Mouse (Mus musculus): ENCODE measurements around the gene Slc38a3. TPM values are rescaled to one million over a fixed set of nuclear protein-coding genes. Genes with fewer than 3 reads are reported as not detected.
"Not testable (repeated sequence)": the region's sequence is repeated elsewhere in the genome, so short reads cannot be mapped to it uniquely, and the experiment has no call there.

The Slc38a3 gene
- polyA plus RNA-seq, 1 experiment from 2014 or later, result 2.8 TPM

- Histone ChIP-seq H3K27me3 (ENCODE audit: control insufficient read depth, insufficient read depth, low read length) (no peaks in the 10 kb centered on the region), H3K4me2 (no peak overlapping the region), H3K27ac (ENCODE audit: low read depth, low read length) (no peak overlapping the region), H3K36me3 (ENCODE audit: control insufficient read depth, insufficient read depth, low read length) (0 out of 2 replicates have a peak, but pooled peaks cover 5% of the 10 kb centered on the region), H3K9me3 (replicated peaks; ENCODE audit: control insufficient read depth, low read length) (no peaks in the 10 kb centered on the region), H3K9ac (ENCODE audit: low read depth, low read length) (no peak overlapping the region), H3K4me3 (ENCODE audit: low read depth, low read length) (no peak overlapping the region), H3K4me1 (ENCODE audit: control insufficient read depth, insufficient read depth, low read length) (peaks cover 22% of the 10 kb centered on the region)
- no peak for ATAC-seq (replicated peaks; ENCODE audit: insufficient number of reproducible peaks, low FRiP score, low TSS enrichment)
- WGBS (ENCODE audit: insufficient replicate concordance), result 78% methylated on average over 8 of the region's 8 CpGs
These were observed 21.1 kb upstream of the Slc38a3 start for GRCm38 (mm10) chr9:107690391-107690790.

GRCm38 (mm10) chr9:107688939-107689338 is 19.6 kb upstream of the Slc38a3 start:
- H3K27me3 ChIP-seq (ENCODE audit: control insufficient read depth, insufficient read depth, low read length), result no peaks in the 10 kb centered on the region
- peaks cover 8% of the 10 kb centered on the region; the same call in 1 of the 2 replicates for H3K36me3 ChIP-seq (ENCODE audit: control insufficient read depth, insufficient read depth, low read length)
- no peak for ATAC-seq (replicated peaks; ENCODE audit: insufficient number of reproducible peaks, low FRiP score, low TSS enrichment)

GRCm38 (mm10) chr9:107688415-107688814 is 19.1 kb upstream of the Slc38a3 start:
- peaks cover 13% of the 10 kb centered on the region for H3K4me1 ChIP-seq (ENCODE audit: control insufficient read depth, insufficient read depth, low read length)
- WGBS (ENCODE audit: insufficient replicate concordance), result 75% methylated on average over 5 of the region's 5 CpGs
- no peak overlapping the region for H3K4me3 ChIP-seq (ENCODE audit: low read depth, low read length)
- ATAC-seq (replicated peaks; ENCODE audit: insufficient number of reproducible peaks, low FRiP score, low TSS enrichment), result no peak
- H3K4me2 ChIP-seq, result no peak overlapping the region
- no peak overlapping the region for H3K27ac ChIP-seq (ENCODE audit: low read depth, low read length)
- H3K27me3 ChIP-seq (ENCODE audit: control insufficient read depth, insufficient read depth, low read length), result no peaks in the 10 kb centered on the region
- peaks cover 8% of the 10 kb centered on the region; the same call in 1 of the 2 replicates for H3K36me3 ChIP-seq (ENCODE audit: control insufficient read depth, insufficient read depth, low read length)
- H3K9ac ChIP-seq (ENCODE audit: low read depth, low read length), result no peak overlapping the region
- no peaks in the 10 kb centered on the region for H3K9me3 ChIP-seq (replicated peaks; ENCODE audit: control insufficient read depth, low read length)

More at GRCm38 (mm10) chr9:107688939-107689338, 19.6 kb upstream of the Slc38a3 start:
- no peak overlapping the region for H3K27ac ChIP-seq (ENCODE audit: low read depth, low read length)
- peaks cover 16% of the 10 kb centered on the region for H3K4me1 ChIP-seq (ENCODE audit: control insufficient read depth, insufficient read depth, low read length)
- 64% methylated on average over 7 of the region's 7 CpGs for WGBS (ENCODE audit: insufficient replicate concordance)
- no peaks in the 10 kb centered on the region for H3K9me3 ChIP-seq (replicated peaks; ENCODE audit: control insufficient read depth, low read length)
- no peak overlapping the region for H3K4me2 ChIP-seq
- no peak overlapping the region for H3K9ac ChIP-seq (ENCODE audit: low read depth, low read length)
- H3K4me3 ChIP-seq (ENCODE audit: low read depth, low read length), result no peak overlapping the region

- H3K4me3 ChIP-seq (ENCODE audit: low read depth, low read length), result no peak overlapping the region
- ATAC-seq (replicated peaks; ENCODE audit: insufficient number of reproducible peaks, low FRiP score, low TSS enrichment), result 0 out of 2 replicates have a peak, but pooled peaks have one; percentile 27
- WGBS (ENCODE audit: insufficient replicate concordance), result 38% methylated on average over 17 of the region's 17 CpGs
- peaks cover 1% of the 10 kb centered on the region; the same call in 1 of the 2 replicates for H3K27me3 ChIP-seq (ENCODE audit: control insufficient read depth, insufficient read depth, low read length)
- H3K36me3 ChIP-seq (ENCODE audit: control insufficient read depth, insufficient read depth, low read length), result peaks cover 5% of the 10 kb centered on the region; the same call in 1 of the 2 replicates
- H3K4me2 ChIP-seq, result no peak overlapping the region
- no peaks in the 10 kb centered on the region for H3K9me3 ChIP-seq (replicated peaks; ENCODE audit: control insufficient read depth, low read length)
- no peak overlapping the region for H3K9ac ChIP-seq (ENCODE audit: low read depth, low read length)
- H3K27ac ChIP-seq (ENCODE audit: low read depth, low read length), result no peak overlapping the region
- H3K4me1 ChIP-seq (ENCODE audit: control insufficient read depth, insufficient read depth, low read length), result peaks cover 4% of the 10 kb centered on the region; the same call in 1 of the 2 replicates
These were observed 16.1 kb upstream of the Slc38a3 start for GRCm38 (mm10) chr9:107685231-107685981.

- WGBS (ENCODE audit: insufficient replicate concordance), result 89% methylated on average over 20 of the region's 20 CpGs
- H3K9ac ChIP-seq (ENCODE audit: low read depth, low read length), result no peak overlapping the region
- H3K4me1 ChIP-seq (ENCODE audit: control insufficient read depth, insufficient read depth, low read length), result peaks cover 4% of the 10 kb centered on the region; the same call in 1 of the 2 replicates
- H3K4me2 ChIP-seq, result no peak overlapping the region
- peaks cover 15% of the 10 kb centered on the region for H3K27me3 ChIP-seq (ENCODE audit: control insufficient read depth, insufficient read depth, low read length)
- ATAC-seq (replicated peaks; ENCODE audit: insufficient number of reproducible peaks, low FRiP score, low TSS enrichment), result no peak
- no peak overlapping the region for H3K4me3 ChIP-seq (ENCODE audit: low read depth, low read length)
- H3K27ac ChIP-seq (ENCODE audit: low read depth, low read length), result no peak overlapping the region
- H3K9me3 ChIP-seq (replicated peaks; ENCODE audit: control insufficient read depth, low read length), result no peaks in the 10 kb centered on the region
- H3K36me3 ChIP-seq (ENCODE audit: control insufficient read depth, insufficient read depth, low read length), result peaks cover 5% of the 10 kb centered on the region; the same call in 1 of the 2 replicates
These were observed 13.1 kb upstream of the Slc38a3 start for GRCm38 (mm10) chr9:107682405-107682804.

- Histone ChIP-seq H3K4me1 (ENCODE audit: control insufficient read depth, insufficient read depth, low read length) (0 out of 2 replicates have a peak, but pooled peaks cover 8% of the 10 kb centered on the region), H3K27me3 (ENCODE audit: control insufficient read depth, insufficient read depth, low read length) (peaks cover 42% of the 10 kb centered on the region), H3K4me2 (no peak within 1 kb of the TSS), H3K27ac (ENCODE audit: low read depth, low read length) (no peak within 1 kb of the TSS), H3K9me3 (replicated peaks; ENCODE audit: control insufficient read depth, low read length) (no peaks in the 10 kb centered on the region), H3K4me3 (ENCODE audit: low read depth, low read length) (no peak within 1 kb of the TSS), H3K36me3 (ENCODE audit: control insufficient read depth, insufficient read depth, low read length) (peaks cover 3% of the 10 kb centered on the region; the same call in 1 of the 2 replicates), H3K9ac (ENCODE audit: low read depth, low read length) (no peak within 1 kb of the TSS)
- no peak for ATAC-seq (replicated peaks; ENCODE audit: insufficient number of reproducible peaks, low FRiP score, low TSS enrichment)
- 41% methylated on average over 5 of the region's 5 CpGs for WGBS (ENCODE audit: insufficient replicate concordance)
These were observed 10.2 kb upstream of the Slc38a3 start, which contains the start of gene Gnat1 for GRCm38 (mm10) chr9:107679501-107679900. Gnat1 (minus strand) TSS chr9:107679712.

- H3K9ac ChIP-seq (ENCODE audit: low read depth, low read length), result no peak overlapping the region
- H3K27me3 ChIP-seq (ENCODE audit: control insufficient read depth, insufficient read depth, low read length), result peaks cover 48% of the 10 kb centered on the region
- no peak for ATAC-seq (replicated peaks; ENCODE audit: insufficient number of reproducible peaks, low FRiP score, low TSS enrichment)
These were observed 9.5 kb upstream of the Slc38a3 start for GRCm38 (mm10) chr9:107678861-107679260.

GRCm38 (mm10) chr9:107677819-107678526 is 8.6 kb upstream of the Slc38a3 start:
- H3K27me3 ChIP-seq (ENCODE audit: control insufficient read depth, insufficient read depth, low read length), result peaks cover 51% of the 10 kb centered on the region
- WGBS (ENCODE audit: insufficient replicate concordance), result 32% methylated on average over 14 of the region's 14 CpGs
- not testable (repeated sequence) for H3K4me1 ChIP-seq (ENCODE audit: control insufficient read depth, insufficient read depth, low read length); ATAC-seq (replicated peaks; ENCODE audit: insufficient number of reproducible peaks, low FRiP score, low TSS enrichment); H3K27ac ChIP-seq (ENCODE audit: low read depth, low read length); H3K4me3 ChIP-seq (ENCODE audit: low read depth, low read length); H3K36me3 ChIP-seq (ENCODE audit: control insufficient read depth, insufficient read depth, low read length); H3K9ac ChIP-seq (ENCODE audit: low read depth, low read length); H3K4me2 ChIP-seq; H3K9me3 ChIP-seq (replicated peaks; ENCODE audit: control insufficient read depth, low read length)

More at GRCm38 (mm10) chr9:107678861-107679260, 9.5 kb upstream of the Slc38a3 start:
- H3K9me3 ChIP-seq (replicated peaks; ENCODE audit: control insufficient read depth, low read length), result no peaks in the 10 kb centered on the region
- H3K36me3 ChIP-seq (ENCODE audit: control insufficient read depth, insufficient read depth, low read length), result no peaks in the 10 kb centered on the region
- H3K27ac ChIP-seq (ENCODE audit: low read depth, low read length), result no peak overlapping the region
- 83% methylated on average over 2 of the region's 2 CpGs for WGBS (ENCODE audit: insufficient replicate concordance)
- H3K4me1 ChIP-seq (ENCODE audit: control insufficient read depth, insufficient read depth, low read length), result 0 out of 2 replicates have a peak, but pooled peaks cover 8% of the 10 kb centered on the region
- no peak overlapping the region for H3K4me3 ChIP-seq (ENCODE audit: low read depth, low read length)
- H3K4me2 ChIP-seq, result no peak overlapping the region
